Mouse (Mus musculus) cortical plate, adult 2 months (tissue): Measurements from ENCODE around the gene Mtg1.

Experiments
- CTCF ChIP-seq: fragments of 200-500 bp; IDR thresholded peaks from 2 replicates; pipeline ENCODE4 v1.5.1; 2011; ENCODE audit warnings: mild to moderate bottlenecking, control low read depth, low read length; ENCODE audit not compliant: insufficient read depth; ENCODE audit errors: extremely low read depth
- POLR2A ChIP-seq: fragments of 200-500 bp; IDR thresholded peaks from 2 replicates; pipeline ENCODE4 v1.6.1; 2011; ENCODE audit warnings: mild to moderate bottlenecking, low read length, control low read depth; ENCODE audit not compliant: insufficient read depth; ENCODE audit errors: extremely low read depth

GRCm38 (mm10) chr7:140153829-140154217 lies 16.5 kb downstream of the Mtg1 start:
- no peak for TF ChIP-seq CTCF
- no peak for TF ChIP-seq POLR2A
